Mouse (Mus musculus) intestine, embryonic 16.5 days (tissue): ENCODE data around the gene Cryl1. TPM values are rescaled to one million over a fixed set of nuclear protein-coding genes. Genes with fewer than 3 reads are reported as not detected.

Source experiments
- ATAC-seq: fragments of 200-750 bp; cut with Nextera tagmentation; 2 replicates; pipeline ENCODE4 v1.8.0; 2017; ENCODE audit warnings: moderate TSS enrichment, moderate library complexity
- H3K27ac ChIP-seq: fragments of 300-500 bp; sonication (generic); 2 replicates; pipeline ENCODE4 v1.5.1; 2014; ENCODE audit warnings: mild to moderate bottlenecking, low read length
- H3K27me3 ChIP-seq: fragments of 300-500 bp; sonication (generic); replicated peaks from 2 replicates; pipeline ENCODE4 v1.6.1; 2014; ENCODE audit warnings: low read length, control low read depth, mixed read lengths; ENCODE audit not compliant: control insufficient read depth, insufficient read depth
- H3K36me3 ChIP-seq: fragments of 300-500 bp; sonication (generic); 2 replicates; pipeline ENCODE4 v1.6.1; 2014; ENCODE audit warnings: low read length, control low read depth; ENCODE audit not compliant: control insufficient read depth, insufficient read depth
- H3K4me1 ChIP-seq: fragments of 300-500 bp; sonication (generic); 2 replicates; pipeline ENCODE4 v1.6.1; 2014; ENCODE audit warnings: low read length, control low read depth, mixed read lengths; ENCODE audit not compliant: control insufficient read depth, insufficient read depth
- H3K4me2 ChIP-seq: fragments of 300-500 bp; sonication (generic); 2 replicates; pipeline ENCODE4 v1.6.1; 2014; ENCODE audit warnings: low read depth, low read length, control low read depth
- H3K4me3 ChIP-seq: fragments of 300-500 bp; sonication (generic); 2 replicates; pipeline ENCODE4 v1.5.1; 2014; ENCODE audit warnings: mild to moderate bottlenecking, low read length
- H3K9ac ChIP-seq: fragments of 300-500 bp; sonication (generic); 2 replicates; pipeline ENCODE4 v1.6.1; 2014; ENCODE audit warnings: low read depth, low read length
- H3K9me3 ChIP-seq: fragments of 300-500 bp; sonication (generic); 2 replicates; pipeline ENCODE4 v1.6.1; 2016; ENCODE audit warnings: low read length, control low read depth; ENCODE audit not compliant: control insufficient read depth
- WGBS: fragments of 180-500 bp; shearing (Covaris S2); extraction: QIAGEN DNeasy Blood & Tissue Kit; methylation state at CpG from one replicate; pipeline ENCODE4 v1.1.7; 2014; 5-methylcytosine and 5-hydroxymethylcytosine counted together
- polyA plus RNA-seq: library from polyadenylated mRNA; unstranded; fragments of >200 nt; fragmentation: Nextera tagmentation; extraction: Ambion mirVana; gene quantifications from 2 replicates; pipeline ENCODE4 v1.2.1, GENCODE M21; 2015

Cryl1 gene
- polyA plus RNA-seq, 1 experiment from 2014 or later = 139 TPM

GRCm38 (mm10) chr14:57316662-57317600, 81.4 kb downstream of the Cryl1 start:
- Histone ChIP-seq H3K27me3 (no peaks in the 10 kb centered on the region), H3K36me3 (no peaks in the 10 kb centered on the region), H3K4me3 (no peak overlapping the region), H3K4me1 (no peaks in the 10 kb centered on the region), H3K4me2 (no peak overlapping the region), H3K9me3 (no peaks in the 10 kb centered on the region), H3K9ac (no peak overlapping the region), H3K27ac (no peak overlapping the region)
- no peak for ATAC-seq
- 59% methylated on average over 16 of the region's 16 CpGs for WGBS

GRCm38 (mm10) chr14:57315976-57316375, 82.4 kb downstream of the Cryl1 start:
- H3K4me1 ChIP-seq = no peaks in the 10 kb centered on the region
- H3K27me3 ChIP-seq = no peaks in the 10 kb centered on the region
- no peak overlapping the region for H3K27ac ChIP-seq
- no peak overlapping the region for H3K4me3 ChIP-seq
- H3K4me2 ChIP-seq = no peak overlapping the region
- ATAC-seq = no peak
- H3K9me3 ChIP-seq = no peaks in the 10 kb centered on the region
- WGBS = 58% methylated on average over 3 of the region's 3 CpGs
- H3K36me3 ChIP-seq = no peaks in the 10 kb centered on the region
- H3K9ac ChIP-seq = no peak overlapping the region

- 73% methylated on average over 7 of the region's 7 CpGs for WGBS
- Histone ChIP-seq H3K4me3 (no peak overlapping the region), H3K27me3 (no peaks in the 10 kb centered on the region), H3K36me3 (0 out of 2 replicates have a peak, but pooled peaks cover under 1% of the 10 kb centered on the region), H3K4me1 (no peaks in the 10 kb centered on the region), H3K9me3 (no peaks in the 10 kb centered on the region), H3K27ac (no peak overlapping the region), H3K9ac (no peak overlapping the region), H3K4me2 (no peak overlapping the region)
- no peak for ATAC-seq
Measured at GRCm38 (mm10) chr14:57315551-57315950, 82.8 kb downstream of the Cryl1 start.

GRCm38 (mm10) chr14:57301600-57302230, 96.6 kb downstream of the Cryl1 start:
- Histone ChIP-seq H3K27me3 (no peaks in the 10 kb centered on the region), H3K9me3 (no peaks in the 10 kb centered on the region), H3K4me3 (no peak overlapping the region), H3K9ac (no peak overlapping the region), H3K27ac (no peak overlapping the region), H3K4me1 (no peaks in the 10 kb centered on the region), H3K36me3 (no peaks in the 10 kb centered on the region), H3K4me2 (no peak overlapping the region)
- no peak for ATAC-seq
- WGBS = 84% methylated on average over 11 of the region's 11 CpGs

GRCm38 (mm10) chr14:57300530-57300929, 97.8 kb downstream of the Cryl1 start:
- no peaks in the 10 kb centered on the region for H3K9me3 ChIP-seq
- ATAC-seq = no peak
- no peaks in the 10 kb centered on the region for H3K4me1 ChIP-seq
- H3K36me3 ChIP-seq = no peaks in the 10 kb centered on the region
- no peak overlapping the region for H3K27ac ChIP-seq
- 47% methylated on average over 2 of the region's 2 CpGs for WGBS
- no peaks in the 10 kb centered on the region for H3K27me3 ChIP-seq
- no peak overlapping the region for H3K4me3 ChIP-seq
- no peak overlapping the region for H3K4me2 ChIP-seq
- H3K9ac ChIP-seq = no peak overlapping the region

- H3K36me3 ChIP-seq = no peaks in the 10 kb centered on the region
- ATAC-seq = no peak
- no peaks in the 10 kb centered on the region for H3K4me1 ChIP-seq
- no peaks in the 10 kb centered on the region for H3K9me3 ChIP-seq
- H3K4me3 ChIP-seq = no peak overlapping the region
- no peak overlapping the region for H3K9ac ChIP-seq
- H3K27ac ChIP-seq = no peak overlapping the region
- no peak overlapping the region for H3K4me2 ChIP-seq
- WGBS = 41% methylated on average over 5 of the region's 5 CpGs
- no peaks in the 10 kb centered on the region for H3K27me3 ChIP-seq
Measured at GRCm38 (mm10) chr14:57297672-57298071, 100.7 kb downstream of the Cryl1 start.

GRCm38 (mm10) chr14:57291399-57291942, 106.9 kb downstream of the Cryl1 start:
- no peak for ATAC-seq
- no peak overlapping the region for H3K9ac ChIP-seq
- no peak overlapping the region for H3K4me3 ChIP-seq
- H3K36me3 ChIP-seq = no peaks in the 10 kb centered on the region
- H3K9me3 ChIP-seq = no peaks in the 10 kb centered on the region
- H3K4me1 ChIP-seq = no peaks in the 10 kb centered on the region
- no peaks in the 10 kb centered on the region for H3K27me3 ChIP-seq
- no peak overlapping the region for H3K4me2 ChIP-seq
- H3K27ac ChIP-seq = no peak overlapping the region
- 82% methylated on average over 7 of the region's 7 CpGs for WGBS

GRCm38 (mm10) chr14:57289105-57289504, 109.2 kb downstream of the Cryl1 start:
- H3K27ac ChIP-seq = no peak overlapping the region
- no peak overlapping the region for H3K4me3 ChIP-seq
- ATAC-seq = no peak
- H3K4me2 ChIP-seq = no peak overlapping the region
- no peak overlapping the region for H3K9ac ChIP-seq
- H3K27me3 ChIP-seq = no peaks in the 10 kb centered on the region
- WGBS = 72% methylated on average over 9 of the region's 9 CpGs
- no peaks in the 10 kb centered on the region for H3K9me3 ChIP-seq
- H3K4me1 ChIP-seq = 0 out of 2 replicates have a peak, but pooled peaks cover 3% of the 10 kb centered on the region
- H3K36me3 ChIP-seq = no peaks in the 10 kb centered on the region

- no peaks in the 10 kb centered on the region for H3K36me3 ChIP-seq
- no peak overlapping the region for H3K9ac ChIP-seq
- WGBS = 31% methylated on average over 5 of the region's 5 CpGs
- H3K4me2 ChIP-seq = no peak overlapping the region
- no peak overlapping the region for H3K4me3 ChIP-seq
- H3K9me3 ChIP-seq = no peaks in the 10 kb centered on the region
- 0 out of 2 replicates have a peak, but pooled peaks cover 8% of the 10 kb centered on the region for H3K4me1 ChIP-seq
- no peak overlapping the region for H3K27ac ChIP-seq
- ATAC-seq = no peak
- no peaks in the 10 kb centered on the region for H3K27me3 ChIP-seq
Measured at GRCm38 (mm10) chr14:57283816-57284215, 114.5 kb downstream of the Cryl1 start.
